Mouse (Mus musculus): ENCODE data around the gene Lamp2. TPM values are rescaled to one million over a fixed set of nuclear protein-coding genes. Genes with fewer than 3 reads are reported as not detected.
"Not testable (repeated sequence)": the region's sequence is repeated elsewhere in the genome, so short reads cannot be mapped to it uniquely, and the experiment has no call there.

Lamp2 gene
- 243 and 250 TPM in 2 replicates for polyA plus RNA-seq (2015; fragmentation: Nextera tagmentation; extraction: Ambion mirVana)

DNA sequence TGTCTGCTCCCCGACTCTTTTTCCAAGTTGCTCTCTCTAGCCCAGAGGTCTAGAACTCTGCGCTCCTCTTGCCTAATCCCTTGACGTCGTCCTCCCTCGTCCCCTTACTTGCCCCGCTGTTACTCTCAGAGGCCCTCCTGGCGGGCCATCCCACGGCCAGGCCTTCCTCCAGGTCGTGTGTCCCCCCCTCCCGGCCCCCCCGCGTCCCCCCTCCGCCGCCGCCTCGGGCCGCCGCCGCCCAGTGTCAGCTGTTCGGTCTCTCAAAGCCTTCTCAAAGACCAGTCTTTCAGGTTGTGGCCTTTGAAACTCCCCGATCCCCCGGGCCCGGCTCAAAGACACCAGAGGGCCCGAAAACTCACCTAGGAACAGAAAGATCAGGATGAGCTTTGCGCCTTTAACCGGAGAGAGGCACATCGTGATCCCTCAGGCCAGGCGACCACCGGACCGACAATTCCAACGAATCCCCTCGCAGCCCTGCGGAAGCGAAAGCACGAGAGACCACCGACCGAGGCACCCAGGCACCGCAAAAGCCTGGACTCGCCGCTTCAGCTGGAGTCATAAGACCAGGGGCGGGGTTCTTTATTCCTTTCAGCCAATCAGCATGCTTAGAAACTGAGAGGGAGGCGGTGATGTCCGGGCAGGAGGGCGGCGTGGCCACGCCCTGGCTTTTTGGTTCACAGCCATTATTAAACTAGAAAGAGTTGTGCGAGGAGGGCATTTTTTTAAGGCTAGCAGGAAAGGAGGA lies at the start of gene Lamp2:
TSS of gene Lamp2 (minus strand) at position 565 of the 745 bp plus-strand sequence.
- H3K4me2 ChIP-seq (replicated peaks; ENCODE audit: low read depth, low read length), result peak within 1 kb of the TSS; percentile 52
- WGBS, result 15% methylated on average over 42 of the region's 47 CpGs
- peak; percentile 95 for DNase-seq (ENCODE audit: low spot score)
- no peaks in the 10 kb centered on the region for H3K27me3 ChIP-seq (replicated peaks; ENCODE audit: insufficient read depth, low read length)
- no peaks in the 10 kb centered on the region for H3K9me3 ChIP-seq (ENCODE audit: low read length)
- H3K9ac ChIP-seq (replicated peaks; ENCODE audit: low read depth), result peak within 1 kb of the TSS; percentile 76
- H3K36me3 ChIP-seq (ENCODE audit: insufficient read depth, low read length), result no peaks in the 10 kb centered on the region
- peak within 1 kb of the TSS; percentile 90 for H3K27ac ChIP-seq (ENCODE audit: low read length)
- peak within 1 kb of the TSS; percentile 51 for H3K4me3 ChIP-seq (ENCODE audit: low read depth, low read length)
- ATAC-seq, result peak; percentile 96
- peak; percentile 40; the same call in 1 of the 2 replicates for TF ChIP-seq EP300 (IDR thresholded peaks at IDR 0.05)
- no peak for TF ChIP-seq CTCF (IDR thresholded peaks at IDR 0.05)
- no peaks in the 10 kb centered on the region for H3K4me1 ChIP-seq (ENCODE audit: insufficient read depth, low read depth, low read length)

DNA sequence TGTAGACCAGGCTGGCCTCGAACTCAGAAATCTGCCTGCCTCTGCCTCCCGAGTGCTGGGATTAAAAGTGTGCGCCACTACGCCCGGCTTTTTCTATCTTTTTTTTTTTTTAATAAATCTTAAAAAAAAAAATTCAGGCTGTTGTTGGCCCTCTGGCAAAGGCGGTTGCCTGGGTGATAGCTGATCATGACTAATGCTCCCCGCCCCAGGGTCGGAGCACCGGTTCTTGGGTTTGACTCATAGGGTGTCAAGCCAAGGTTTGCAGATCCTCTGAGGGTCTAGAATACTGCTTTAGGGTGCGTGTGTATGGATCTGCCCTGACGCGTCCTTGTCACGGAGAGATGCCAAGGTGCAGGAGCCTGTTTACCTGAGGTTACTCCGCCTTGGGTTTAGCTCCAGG lies 48.6 kb upstream of the Lamp2 start:
- Histone ChIP-seq H3K27ac (ENCODE audit: low read length) (no peak overlapping the region), H3K9ac (replicated peaks; ENCODE audit: low read depth) (no peak overlapping the region), H3K27me3 (replicated peaks; ENCODE audit: insufficient read depth, low read length) (no peaks in the 10 kb centered on the region), H3K4me2 (replicated peaks; ENCODE audit: low read depth, low read length) (no peak overlapping the region), H3K4me3 (ENCODE audit: low read depth, low read length) (no peak overlapping the region), H3K4me1 (ENCODE audit: insufficient read depth, low read depth, low read length) (no peaks in the 10 kb centered on the region), H3K36me3 (ENCODE audit: insufficient read depth, low read length) (no peaks in the 10 kb centered on the region), H3K9me3 (ENCODE audit: low read length) (no peaks in the 10 kb centered on the region)
- TF ChIP-seq CTCF (IDR thresholded peaks at IDR 0.05) (no peak), EP300 (IDR thresholded peaks at IDR 0.05) (no peak)
- 88% methylated on average over 12 of the region's 14 CpGs for WGBS
- DNase-seq (ENCODE audit: low spot score), result no peak
- no peak for ATAC-seq

DNA sequence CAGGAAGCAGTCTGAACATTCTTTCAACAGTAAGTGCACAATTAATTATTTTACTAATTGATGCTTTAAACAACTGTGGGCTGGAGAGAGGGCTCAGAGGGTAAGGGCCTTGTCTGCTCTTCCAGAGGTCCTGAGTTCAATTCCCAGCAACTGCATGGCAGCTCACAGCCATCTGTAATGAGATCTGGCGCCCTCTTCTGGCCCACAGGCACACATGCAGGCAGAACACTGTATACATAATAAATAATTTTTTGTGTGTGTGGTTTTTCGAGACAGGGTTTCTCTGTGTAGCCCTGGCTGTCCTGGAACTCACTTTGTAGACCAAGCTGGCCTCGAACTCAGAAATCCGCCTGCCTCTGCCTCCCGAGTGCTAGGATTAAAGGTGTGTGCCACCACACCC lies 45.9 kb upstream of the Lamp2 start:
- not testable (repeated sequence) for H3K27me3 ChIP-seq (replicated peaks; ENCODE audit: insufficient read depth, low read length); DNase-seq (ENCODE audit: low spot score); H3K27ac ChIP-seq (ENCODE audit: low read length); H3K36me3 ChIP-seq (ENCODE audit: insufficient read depth, low read length); H3K4me1 ChIP-seq (ENCODE audit: insufficient read depth, low read depth, low read length); ATAC-seq; H3K4me2 ChIP-seq (replicated peaks; ENCODE audit: low read depth, low read length); H3K4me3 ChIP-seq (ENCODE audit: low read depth, low read length); H3K9me3 ChIP-seq (ENCODE audit: low read length); H3K9ac ChIP-seq (replicated peaks; ENCODE audit: low read depth)
- 72% methylated on average over 5 of the region's 5 CpGs for whole genome bisulfite sequencing

DNA sequence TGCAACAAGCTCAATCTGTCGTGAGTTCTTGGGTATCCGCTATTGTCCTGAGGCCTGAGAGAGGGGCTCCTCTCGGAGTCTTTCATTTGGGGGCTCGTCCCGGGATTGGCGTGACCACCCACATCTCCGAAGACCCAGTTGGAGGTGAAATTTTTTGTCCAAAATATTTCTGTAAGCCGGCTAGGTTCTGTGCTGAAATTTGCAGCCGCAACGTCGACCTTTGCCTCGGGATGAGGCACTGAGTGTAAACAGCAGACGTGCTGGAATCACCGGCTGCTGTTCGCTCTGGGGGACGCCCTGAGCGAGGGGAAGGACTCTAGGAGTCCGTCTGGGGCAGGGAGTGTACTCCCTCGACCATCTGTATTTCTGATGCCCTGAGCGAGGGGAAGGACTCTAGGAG lies 29.2 kb upstream of the Lamp2 start:
- not testable (repeated sequence) for ATAC-seq; H3K9me3 ChIP-seq (ENCODE audit: low read length); DNase-seq (ENCODE audit: low spot score); H3K4me1 ChIP-seq (ENCODE audit: insufficient read depth, low read depth, low read length); H3K27me3 ChIP-seq (replicated peaks; ENCODE audit: insufficient read depth, low read length); H3K36me3 ChIP-seq (ENCODE audit: insufficient read depth, low read length); H3K4me3 ChIP-seq (ENCODE audit: low read depth, low read length); H3K4me2 ChIP-seq (replicated peaks; ENCODE audit: low read depth, low read length); H3K27ac ChIP-seq (ENCODE audit: low read length); H3K9ac ChIP-seq (replicated peaks; ENCODE audit: low read depth)
- WGBS, result 26% methylated on average over 15 of the region's 20 CpGs

DNA sequence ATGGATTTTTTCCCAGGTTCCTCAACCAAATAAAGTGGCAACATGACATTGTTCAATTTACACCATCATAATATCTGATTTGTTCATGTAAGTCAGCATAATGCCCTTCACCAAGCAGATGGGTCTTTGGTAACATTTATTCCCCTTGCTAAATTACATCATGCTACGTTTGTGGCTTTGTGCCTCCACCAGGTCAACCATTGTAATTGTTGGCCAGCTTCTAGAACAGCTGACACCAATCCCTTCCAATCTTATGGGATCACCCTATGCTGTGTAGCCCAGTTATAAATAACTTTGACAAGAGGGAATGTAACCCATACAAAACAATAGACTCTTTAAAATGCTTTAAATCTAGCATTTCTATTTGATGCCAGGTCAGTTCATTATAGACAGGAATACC lies 22.3 kb upstream of the Lamp2 start:
- Histone ChIP-seq H3K36me3 (ENCODE audit: insufficient read depth, low read length) (no peaks in the 10 kb centered on the region), H3K27ac (ENCODE audit: low read length) (no peak overlapping the region), H3K9ac (replicated peaks; ENCODE audit: low read depth) (no peak overlapping the region), H3K9me3 (ENCODE audit: low read length) (no peaks in the 10 kb centered on the region), H3K4me2 (replicated peaks; ENCODE audit: low read depth, low read length) (no peak overlapping the region), H3K27me3 (replicated peaks; ENCODE audit: insufficient read depth, low read length) (no peaks in the 10 kb centered on the region), H3K4me3 (ENCODE audit: low read depth, low read length) (no peak overlapping the region), H3K4me1 (ENCODE audit: insufficient read depth, low read depth, low read length) (no peaks in the 10 kb centered on the region)
- TF ChIP-seq EP300 (IDR thresholded peaks at IDR 0.05), result no peak
- TF ChIP-seq CTCF (IDR thresholded peaks at IDR 0.05), result no peak
- ATAC-seq (no peak), DNase-seq (ENCODE audit: low spot score) (no peak)
- 64% methylated on average over 1 of the region's 1 CpGs for WGBS

DNA sequence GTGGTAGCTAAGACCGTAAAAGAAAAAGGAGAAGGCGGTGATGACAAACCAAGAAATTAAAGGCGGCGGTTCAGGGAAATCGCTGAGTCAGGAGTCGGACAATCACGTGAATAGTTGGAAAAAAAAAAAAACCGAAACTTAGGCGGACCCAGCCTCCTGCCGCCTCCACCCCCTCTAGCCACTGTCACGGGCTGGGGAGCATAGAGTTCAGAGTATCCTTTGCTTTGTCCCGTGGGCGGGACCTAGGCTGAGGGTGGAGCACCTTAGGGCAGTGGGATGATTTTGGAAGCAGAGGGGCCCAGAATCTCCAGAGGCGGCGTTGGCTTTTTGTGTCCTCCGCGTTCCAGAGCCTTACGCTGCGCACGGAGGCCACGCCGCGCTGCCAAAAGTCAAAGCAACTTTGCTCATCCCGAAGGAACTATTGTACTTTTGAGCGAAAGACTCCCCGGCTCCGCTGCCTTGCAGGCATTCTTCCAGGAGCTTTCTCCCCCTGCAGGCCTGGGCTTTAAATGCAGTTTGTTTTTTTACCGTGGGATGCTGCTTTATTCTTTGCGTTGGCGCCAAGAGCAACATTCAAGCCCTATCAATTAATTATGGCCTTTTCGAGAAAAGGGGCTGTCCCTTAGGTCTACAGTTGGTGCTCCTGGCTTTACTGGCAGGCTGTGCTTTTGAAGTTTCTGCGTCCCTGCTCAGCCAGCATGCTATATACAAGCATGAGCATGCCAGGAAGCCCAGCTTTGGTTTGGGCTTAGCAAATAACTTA lies 17.5 kb upstream of the Lamp2 start:
- H3K27ac ChIP-seq (ENCODE audit: low read length), result peak overlapping the region; percentile 88
- ATAC-seq (peak; percentile 99), DNase-seq (ENCODE audit: low spot score) (peak; percentile 93)
- TF ChIP-seq CTCF (IDR thresholded peaks at IDR 0.05) (peak; percentile 69), EP300 (IDR thresholded peaks at IDR 0.05) (peak; percentile 60; the same call in 1 of the 2 replicates)
- no peaks in the 10 kb centered on the region for H3K4me1 ChIP-seq (ENCODE audit: insufficient read depth, low read depth, low read length)
- H3K27me3 ChIP-seq (replicated peaks; ENCODE audit: insufficient read depth, low read length), result no peaks in the 10 kb centered on the region
- no peaks in the 10 kb centered on the region for H3K36me3 ChIP-seq (ENCODE audit: insufficient read depth, low read length)
- peak overlapping the region; percentile 39 for H3K4me2 ChIP-seq (replicated peaks; ENCODE audit: low read depth, low read length)
- peak overlapping the region; percentile 49 for H3K4me3 ChIP-seq (ENCODE audit: low read depth, low read length)
- WGBS, result 13% methylated on average over 32 of the region's 32 CpGs
- H3K9ac ChIP-seq (replicated peaks; ENCODE audit: low read depth), result no peak overlapping the region
- no peaks in the 10 kb centered on the region for H3K9me3 ChIP-seq (ENCODE audit: low read length)
